Mouse (Mus musculus): ENCODE data around the gene Wdr93. TPM values are rescaled to one million over a fixed set of nuclear protein-coding genes. Genes with fewer than 3 reads are reported as not detected.
"Not testable (repeated sequence)": the region's sequence is repeated elsewhere in the genome, so short reads cannot be mapped to it uniquely, and the experiment has no call there.

Wdr93 gene
- total RNA-seq, 1 experiment = 0.71 TPM

DNA sequence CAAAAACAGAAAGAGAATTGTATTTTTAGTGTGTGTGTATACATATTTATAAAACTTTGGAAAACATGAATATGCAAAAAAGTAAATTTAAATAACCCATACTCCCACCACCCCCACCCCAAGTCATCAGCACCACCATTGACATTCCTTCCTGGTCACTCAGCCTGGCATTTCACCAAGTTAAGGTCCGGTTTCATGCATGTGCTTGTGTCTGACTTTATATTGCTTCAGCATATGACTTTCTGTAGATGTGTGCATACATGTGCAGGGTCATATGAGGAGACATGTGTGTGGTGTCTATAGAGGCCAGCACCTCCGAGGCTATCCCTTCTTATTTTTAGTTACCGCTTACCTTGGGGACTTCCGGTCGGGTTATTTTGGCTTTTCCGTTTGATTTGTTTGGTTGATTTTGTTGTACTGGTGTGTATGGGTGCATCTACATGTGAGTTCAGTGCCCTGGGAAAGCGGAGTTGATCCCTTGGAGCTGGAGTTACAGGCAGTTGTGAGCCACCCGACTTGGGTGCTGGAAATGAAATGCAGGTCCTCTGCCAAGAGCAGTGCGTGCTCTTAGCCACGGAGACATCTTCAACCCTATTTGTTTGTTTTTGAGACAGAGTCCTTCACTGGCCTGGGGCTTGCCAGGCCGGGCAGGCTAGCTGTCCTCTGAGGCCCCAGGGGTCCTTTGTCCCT, 39.0 kb downstream of the Wdr93 start:
- Histone ChIP-seq H3K9me3 (ENCODE audit: control insufficient read depth, insufficient read depth, low read depth, low read length) (no peaks in the 10 kb centered on the region), H3K4me3 (ENCODE audit: insufficient read depth in 1 of 2, low read depth in 1 of 2, low read length in 2 of 2, poor library complexity in 1 of 2, severe bottlenecking in 1 of 2) (no peak overlapping the region), H3K36me3 (ENCODE audit: control insufficient read depth, insufficient read depth, low read length, poor library complexity, severe bottlenecking) (no peaks in the 10 kb centered on the region), H3K4me1 (ENCODE audit: control insufficient read depth in 2 of 2, insufficient read depth in 2 of 2, low read length in 2 of 2, poor library complexity in 1 of 2) (no peaks in the 10 kb centered on the region; a peak in 1 of 4 replicates), H3K9ac (ENCODE audit: insufficient read depth, low read depth, low read length, poor library complexity, severe bottlenecking) (no peak overlapping the region), H3K27ac (ENCODE audit: insufficient read depth, low read depth, low read length, poor library complexity, severe bottlenecking) (no peak overlapping the region)
- no peak for DNase-seq (ENCODE audit: low read depth, low spot score)
- in situ Hi-C loops (cut with MboI; ENCODE audit: low sequenced_read_pairs in 2 of 2, unreplicated experiment in 2 of 2) = no loop called here
- no peak for TF ChIP-seq HCFC1 (IDR thresholded peaks at IDR 0.05; ENCODE audit: borderline replicate concordance, insufficient read depth, low read length)
- TF ChIP-seq CHD2 (IDR thresholded peaks at IDR 0.05; ENCODE audit: low read depth, low read length) = no peak
- TF ChIP-seq ZC3H11A (IDR thresholded peaks at IDR 0.05; ENCODE audit: borderline replicate concordance, low read depth, low read length) = no peak
- no peak for TF ChIP-seq MAFK (IDR thresholded peaks at IDR 0.05; ENCODE audit: insufficient read depth, low read depth, low read length)
- TF ChIP-seq ZNF384 (IDR thresholded peaks at IDR 0.05; ENCODE audit: low read depth, low read length) = no peak

DNA sequence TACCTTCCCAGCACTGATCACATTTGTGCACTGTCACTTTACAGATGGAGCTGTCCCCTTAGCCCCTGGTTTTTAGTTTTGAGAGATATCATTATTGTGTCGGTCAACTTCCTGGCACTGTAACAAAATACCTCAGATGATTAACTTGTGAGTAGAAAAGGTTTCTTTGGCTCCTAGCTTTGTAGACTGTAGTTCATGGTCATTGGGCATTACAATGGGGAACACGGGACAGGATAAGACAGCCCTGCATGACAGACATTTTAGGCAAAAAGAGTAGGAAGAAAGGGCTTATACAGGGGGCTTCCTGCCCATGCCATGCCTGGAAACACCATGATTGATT, 39.5 kb downstream of the Wdr93 start:
- no peak for DNase-seq (ENCODE audit: low read depth, low spot score)
- in situ Hi-C loops (cut with MboI; ENCODE audit: low sequenced_read_pairs in 2 of 2, unreplicated experiment in 2 of 2) = no loop called here

DNA sequence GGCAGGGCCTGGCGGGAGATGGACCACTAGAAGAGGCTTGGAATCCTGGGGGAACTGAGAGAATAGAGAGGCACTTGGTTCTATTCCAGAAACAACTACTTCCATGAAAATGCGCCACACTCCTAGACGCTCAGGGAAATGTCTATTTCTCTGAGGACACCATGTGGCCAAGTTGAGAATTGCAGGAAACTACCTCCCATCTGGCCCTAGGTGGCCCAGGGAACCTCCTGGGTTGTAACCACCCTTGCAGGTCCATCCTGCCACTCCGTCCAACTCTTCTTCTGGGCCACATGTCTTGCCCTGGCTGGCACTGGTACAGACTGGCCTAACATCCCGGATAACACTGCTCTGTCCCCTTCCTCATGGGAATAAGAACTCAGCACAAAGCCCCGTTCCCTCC, 43.3 kb downstream of the Wdr93 start:
- DNase-seq (ENCODE audit: low read depth, low spot score) = no peak
- H3K27ac ChIP-seq (ENCODE audit: insufficient read depth, low read depth, low read length, poor library complexity, severe bottlenecking) = no peak overlapping the region
- peaks cover 0 to 5% of the 10 kb centered on the region in 2 experiments; a peak in 1 of 4 replicates for H3K4me1 ChIP-seq (ENCODE audit: control insufficient read depth in 2 of 2, insufficient read depth in 2 of 2, low read length in 2 of 2, poor library complexity in 1 of 2)
- H3K9ac ChIP-seq (ENCODE audit: insufficient read depth, low read depth, low read length, poor library complexity, severe bottlenecking) = no peak overlapping the region
- TF ChIP-seq CHD2 (IDR thresholded peaks at IDR 0.05; ENCODE audit: low read depth, low read length) = no peak
- no peak for TF ChIP-seq HCFC1 (IDR thresholded peaks at IDR 0.05; ENCODE audit: borderline replicate concordance, insufficient read depth, low read length)
- TF ChIP-seq ZC3H11A (IDR thresholded peaks at IDR 0.05; ENCODE audit: borderline replicate concordance, low read depth, low read length) = no peak
- H3K36me3 ChIP-seq (ENCODE audit: control insufficient read depth, insufficient read depth, low read length, poor library complexity, severe bottlenecking) = no peaks in the 10 kb centered on the region; the same call in 1 of the 2 replicates
- H3K4me3 ChIP-seq (ENCODE audit: insufficient read depth in 1 of 2, low read depth in 1 of 2, low read length in 2 of 2, poor library complexity in 1 of 2, severe bottlenecking in 1 of 2) = no peak overlapping the region
- in situ Hi-C loops (cut with MboI; ENCODE audit: low sequenced_read_pairs in 2 of 2, unreplicated experiment in 2 of 2) = no loop called here
- no peaks in the 10 kb centered on the region for H3K9me3 ChIP-seq (ENCODE audit: control insufficient read depth, insufficient read depth, low read depth, low read length)

More for the DNA sequence above, 39.5 kb downstream of the Wdr93 start:
- H3K4me3 ChIP-seq (ENCODE audit: insufficient read depth in 1 of 2, low read depth in 1 of 2, low read length in 2 of 2, poor library complexity in 1 of 2, severe bottlenecking in 1 of 2) = no peak overlapping the region
- H3K27ac ChIP-seq (ENCODE audit: insufficient read depth, low read depth, low read length, poor library complexity, severe bottlenecking) = no peak overlapping the region
- H3K9me3 ChIP-seq (ENCODE audit: control insufficient read depth, insufficient read depth, low read depth, low read length) = no peaks in the 10 kb centered on the region
- TF ChIP-seq MAFK (IDR thresholded peaks at IDR 0.05; ENCODE audit: insufficient read depth, low read depth, low read length) (no peak), ZNF384 (IDR thresholded peaks at IDR 0.05; ENCODE audit: low read depth, low read length) (no peak), HCFC1 (IDR thresholded peaks at IDR 0.05; ENCODE audit: borderline replicate concordance, insufficient read depth, low read length) (no peak), ZC3H11A (IDR thresholded peaks at IDR 0.05; ENCODE audit: borderline replicate concordance, low read depth, low read length) (no peak), CHD2 (IDR thresholded peaks at IDR 0.05; ENCODE audit: low read depth, low read length) (no peak)
- H3K36me3 ChIP-seq (ENCODE audit: control insufficient read depth, insufficient read depth, low read length, poor library complexity, severe bottlenecking) = no peaks in the 10 kb centered on the region
- no peaks in the 10 kb centered on the region; a peak in 1 of 4 replicates for H3K4me1 ChIP-seq (ENCODE audit: control insufficient read depth in 2 of 2, insufficient read depth in 2 of 2, low read length in 2 of 2, poor library complexity in 1 of 2)
- no peak overlapping the region for H3K9ac ChIP-seq (ENCODE audit: insufficient read depth, low read depth, low read length, poor library complexity, severe bottlenecking)

DNA sequence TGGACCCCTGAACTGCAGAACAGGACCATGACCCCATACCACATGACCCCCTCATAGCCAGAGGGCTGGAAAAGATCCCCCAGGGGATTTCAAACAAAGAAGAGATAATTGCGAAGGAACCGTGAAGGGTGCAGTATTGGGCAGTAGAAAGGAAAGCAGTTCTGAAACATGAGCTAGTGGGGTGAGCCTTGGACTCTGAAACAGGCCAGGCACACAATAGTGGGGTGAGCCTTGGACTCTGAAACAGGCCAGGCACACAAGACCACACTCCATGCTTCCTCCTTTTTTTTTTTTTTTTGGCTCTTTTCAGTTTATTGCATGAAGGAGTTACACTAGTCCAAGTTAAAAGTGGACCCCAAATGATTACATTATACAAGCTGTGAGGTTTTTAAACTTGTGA, 46.8 kb downstream of the Wdr93 start:
- H3K36me3 ChIP-seq (ENCODE audit: control insufficient read depth, insufficient read depth, low read length, poor library complexity, severe bottlenecking); in situ Hi-C loops (cut with MboI; ENCODE audit: low sequenced_read_pairs in 2 of 2, unreplicated experiment in 2 of 2); H3K4me3 ChIP-seq (ENCODE audit: insufficient read depth in 1 of 2, low read depth in 1 of 2, low read length in 2 of 2, poor library complexity in 1 of 2, severe bottlenecking in 1 of 2); DNase-seq (ENCODE audit: low read depth, low spot score); H3K27ac ChIP-seq (ENCODE audit: insufficient read depth, low read depth, low read length, poor library complexity, severe bottlenecking); H3K9me3 ChIP-seq (ENCODE audit: control insufficient read depth, insufficient read depth, low read depth, low read length); H3K4me1 ChIP-seq (ENCODE audit: control insufficient read depth in 2 of 2, insufficient read depth in 2 of 2, low read length in 2 of 2, poor library complexity in 1 of 2); H3K9ac ChIP-seq (ENCODE audit: insufficient read depth, low read depth, low read length, poor library complexity, severe bottlenecking): not testable (repeated sequence)

Data from ES-E14 (cell line).